Mouse (Mus musculus) layer of hippocampus, postnatal 14 days (tissue): ENCODE data around the gene Plxdc2. TPM values are rescaled to one million over a fixed set of nuclear protein-coding genes. Genes with fewer than 3 reads are reported as not detected.
A peak's percentile ranks its signal among the peaks of the same experiment; 100 is the strongest.

ENCODE experiments used
- DNase-seq, 2 experiments: peaks; one replicate each; pipeline ENCODE4 v3.0.0; 2021 to 2022; ENCODE audit warnings: low spot score in 2 of 2, mixed read lengths in 1 of 2
- total RNA-seq, 2 experiments: library from RNA; stranded (reverse); gene quantifications; 2 replicates each; pipeline ENCODE4 v1.2.3; 2021

Plxdc2 gene
- total RNA-seq, 2 experiments from 2014 or later: 27.0 to 27.6 TPM

- DNase-seq: no peak
Observed at GRCm38 (mm10) chr2:16406508-16406907, 50.4 kb downstream of the Plxdc2 start.

- DNase-seq: no peak
Observed at GRCm38 (mm10) chr2:16414340-16414976, 58.4 kb downstream of the Plxdc2 start.

- DNase-seq: no peak
Observed at GRCm38 (mm10) chr2:16439030-16439429, 82.9 kb downstream of the Plxdc2 start.

- no peak for DNase-seq
Observed at GRCm38 (mm10) chr2:16442643-16443042, 86.5 kb downstream of the Plxdc2 start.

- no peak for DNase-seq
Observed at GRCm38 (mm10) chr2:16447936-16448335, 91.8 kb downstream of the Plxdc2 start.

- DNase-seq: no peak
Observed at GRCm38 (mm10) chr2:16450838-16451665, 94.9 kb downstream of the Plxdc2 start.

- no peak for DNase-seq
Observed at GRCm38 (mm10) chr2:16451666-16452009, 95.5 kb downstream of the Plxdc2 start.

- no peak for DNase-seq
Observed at GRCm38 (mm10) chr2:16452080-16452479, 96.0 kb downstream of the Plxdc2 start.

- no peak for DNase-seq
Observed at GRCm38 (mm10) chr2:16456264-16456780, 100.2 kb downstream of the Plxdc2 start.

- no peak for DNase-seq
Observed at GRCm38 (mm10) chr2:16459490-16459889, 103.4 kb downstream of the Plxdc2 start.

GRCm38 (mm10) chr2:16470099-16470498, 114.0 kb downstream of the Plxdc2 start:
- no peak for DNase-seq

GRCm38 (mm10) chr2:16483943-16484342, 127.8 kb downstream of the Plxdc2 start:
- peak; percentile 26 to 72 for DNase-seq

- no peak for DNase-seq
Observed at GRCm38 (mm10) chr2:16485970-16486369, 129.9 kb downstream of the Plxdc2 start.

GRCm38 (mm10) chr2:16491242-16491641, 135.1 kb downstream of the Plxdc2 start:
- DNase-seq: no peak

- DNase-seq: no peak
Observed at GRCm38 (mm10) chr2:16502843-16503242, 146.7 kb downstream of the Plxdc2 start.

- DNase-seq: no peak
Observed at GRCm38 (mm10) chr2:16507540-16508230, 151.6 kb downstream of the Plxdc2 start.

GRCm38 (mm10) chr2:16518148-16518547, 162.0 kb downstream of the Plxdc2 start:
- DNase-seq: no peak

GRCm38 (mm10) chr2:16523427-16523826, 167.3 kb downstream of the Plxdc2 start:
- DNase-seq: no peak

- DNase-seq: no peak
Observed at GRCm38 (mm10) chr2:16532244-16532643, 176.1 kb downstream of the Plxdc2 start.

- no peak for DNase-seq
Observed at GRCm38 (mm10) chr2:16534566-16534965, 178.5 kb downstream of the Plxdc2 start.

GRCm38 (mm10) chr2:16541226-16541625, 185.1 kb downstream of the Plxdc2 start:
- DNase-seq: no peak

- DNase-seq: no peak
Observed at GRCm38 (mm10) chr2:16545207-16545606, 189.1 kb downstream of the Plxdc2 start.
